In genomic region chr1:169459071-169459782, GRCm38 (mm10) we compare ENCODE assay signal across 7 mouse cellular contexts.
DNase-seq lines count a peak whose midpoint lies in the region.

No protein-coding gene starts in this region.

- intact Hi-C loops in heart, postnatal 36 days (cut with DNase I) = loop anchor here (2.0 to 5.0 kb wide), 5 partner anchors 112 to 1517 kb away; no protein-coding TSS in a partner anchor

- WGBS in large intestine, adult 2 months = 29% methylated on average over 11 of the region's 11 CpGs

- DNase-seq in MN1 (ENCODE audit: low spot score) = peak; percentile 78
- peak; percentile 79 for DNase-seq in brain, adult 2 months (ENCODE audit: low read depth, low spot score)
- peak; percentile 26 for DNase-seq in fibroblast of lung, adult 2 months (ENCODE audit: low read depth)
- DNase-seq in heart, postnatal 36 days = peak; percentile 46 to 49
- peak; percentile 14 for DNase-seq in large intestine, adult 2 months (ENCODE audit: low read depth, low spot score)
- DNase-seq in lung, postnatal 14 days = peak; percentile 62
- DNase-seq in right cerebral cortex, adult 18-20 months = peak; percentile 48

Comparison
In these comparisons a context has a peak if more than half of its experiments do, and no peak if none do; other contexts are left out.
1. Peak in every context shown above with its lines: DNase-seq.
2. DNase-seq: peak in every context shown above with its lines; median percentile 79 in brain, adult 2 months; 78 in MN1; 62 in lung, postnatal 14 days; 48 in right cerebral cortex, adult 18-20 months; 48 in heart, postnatal 36 days; 26 in fibroblast of lung, adult 2 months; 14 in large intestine, adult 2 months.